Mouse (Mus musculus) brown adipose tissue, adult 24 weeks (tissue): ENCODE measurements at regions not wholly inside any gene's neighbourhood (a gene's known extent, or its start where the extent isn't known, plus 50 kb on each side); places are given as distances from the start of the nearest gene placed in this dataset.
"Not testable (repeated sequence)": the region's sequence is repeated elsewhere in the genome, so short reads cannot be mapped to it uniquely, and the experiment has no call there.

Experiments used
- H3K27ac ChIP-seq: fragments of 200-500 bp; replicated peaks from 2 replicates; pipeline ENCODE4 v1.5.1; 2012; ENCODE audit warnings: low read depth, mild to moderate bottlenecking, low read length
- H3K4me1 ChIP-seq: fragments of 200-500 bp; 2 replicates; pipeline ENCODE4 v1.6.1; 2012; ENCODE audit warnings: low read length, mixed read lengths; ENCODE audit not compliant: control insufficient read depth, insufficient read depth, insufficient read length
- H3K4me3 ChIP-seq: fragments of 200-500 bp; 2 replicates; pipeline ENCODE4 v1.5.1; 2012; ENCODE audit warnings: low read depth, mild to moderate bottlenecking, low read length, moderate library complexity; ENCODE audit not compliant: insufficient read depth

GRCm38 (mm10) chr7:64005765-64006164 lies 67.0 kb upstream of the Klf13 start:
- no peak overlapping the region for H3K27ac ChIP-seq
- no peaks in the 10 kb centered on the region for H3K4me1 ChIP-seq
- no peak overlapping the region for H3K4me3 ChIP-seq

- Histone ChIP-seq H3K4me3 (no peak overlapping the region), H3K4me1 (peaks cover 6% of the 10 kb centered on the region), H3K27ac (no peak overlapping the region)
Measured at GRCm38 (mm10) chr7:64003904-64004303, 65.2 kb upstream of the Klf13 start.

GRCm38 (mm10) chr7:64001611-64002111 lies 62.9 kb upstream of the Klf13 start:
- Histone ChIP-seq H3K27ac (no peak overlapping the region), H3K4me3 (no peak overlapping the region), H3K4me1 (peaks cover 6% of the 10 kb centered on the region)

- Histone ChIP-seq H3K4me3 (no peak overlapping the region), H3K27ac (no peak overlapping the region; the same call in 1 of the 2 replicates), H3K4me1 (peaks cover 6% of the 10 kb centered on the region)
Measured at GRCm38 (mm10) chr7:63998995-63999960, 60.6 kb upstream of the Klf13 start.

- no peak overlapping the region for H3K27ac ChIP-seq
- peaks cover 6% of the 10 kb centered on the region for H3K4me1 ChIP-seq
- no peak overlapping the region for H3K4me3 ChIP-seq
Measured at GRCm38 (mm10) chr7:63997997-63998396, 59.3 kb upstream of the Klf13 start.

GRCm38 (mm10) chr7:63996581-63997098 lies 57.9 kb upstream of the Klf13 start:
- no peak overlapping the region for H3K4me3 ChIP-seq
- no peak overlapping the region for H3K27ac ChIP-seq
- peaks cover 9% of the 10 kb centered on the region for H3K4me1 ChIP-seq

GRCm38 (mm10) chr7:63995255-63995980 lies 56.7 kb upstream of the Klf13 start:
- no peak overlapping the region for H3K4me3 ChIP-seq
- H3K27ac ChIP-seq: peak overlapping the region; percentile 67
- peaks cover 11% of the 10 kb centered on the region for H3K4me1 ChIP-seq

- not testable (repeated sequence) for H3K4me3 ChIP-seq
- peak overlapping the region; percentile 67; the same call in 1 of the 2 replicates for H3K27ac ChIP-seq
- peaks cover 11% of the 10 kb centered on the region for H3K4me1 ChIP-seq
Measured at GRCm38 (mm10) chr7:63994769-63995168, 56.1 kb upstream of the Klf13 start.

GRCm38 (mm10) chr7:63992155-63992554 lies 53.4 kb upstream of the Klf13 start:
- Histone ChIP-seq H3K27ac (no peak overlapping the region), H3K4me3 (no peak overlapping the region), H3K4me1 (peaks cover 7% of the 10 kb centered on the region)

- Histone ChIP-seq H3K27ac (no peak overlapping the region), H3K4me3 (no peak overlapping the region), H3K4me1 (peaks cover 10% of the 10 kb centered on the region)
Measured at GRCm38 (mm10) chr7:63991085-63992010, 52.6 kb upstream of the Klf13 start.

GRCm38 (mm10) chr7:63990312-63991028 lies 51.8 kb upstream of the Klf13 start:
- H3K27ac ChIP-seq: no peak overlapping the region
- H3K4me3 ChIP-seq: no peak overlapping the region
- H3K4me1 ChIP-seq: peaks cover 10% of the 10 kb centered on the region

- Histone ChIP-seq H3K4me3 (no peak overlapping the region), H3K4me1 (peaks cover 10% of the 10 kb centered on the region), H3K27ac (no peak overlapping the region)
Measured at GRCm38 (mm10) chr7:63989736-63990135, 51.0 kb upstream of the Klf13 start.
